Mouse (Mus musculus) stomach, postnatal 0 days (tissue): ENCODE measurements around the gene Rexo5. TPM values are rescaled to one million over a fixed set of nuclear protein-coding genes. Genes with fewer than 3 reads are reported as not detected.

Experiments used
- ATAC-seq: fragments of 200-750 bp; cut with Nextera tagmentation; 2 replicates; pipeline ENCODE4 v1.8.0; 2017; ENCODE audit not compliant: low FRiP score, low TSS enrichment
- DNase-seq: peaks from one replicate; pipeline ENCODE4 v3.0.0-alpha.2; 2016; ENCODE audit warnings: low spot score
- H3K27ac ChIP-seq: fragments of 300-500 bp; sonication (generic); replicated peaks from 2 replicates; pipeline ENCODE4 v1.5.1; 2014; ENCODE audit warnings: mild to moderate bottlenecking, control low read depth
- H3K27me3 ChIP-seq: fragments of 300-500 bp; sonication (generic); 2 replicates; pipeline ENCODE4 v1.6.1; 2014; ENCODE audit warnings: low read length; ENCODE audit not compliant: control insufficient read depth, insufficient read depth
- H3K36me3 ChIP-seq: fragments of 300-500 bp; sonication (generic); 2 replicates; pipeline ENCODE4 v1.6.1; 2014; ENCODE audit warnings: low read length, mixed read lengths; ENCODE audit not compliant: control insufficient read depth, insufficient read depth
- H3K4me1 ChIP-seq: fragments of 300-500 bp; sonication (generic); replicated peaks from 2 replicates; pipeline ENCODE4 v1.6.1; 2014; ENCODE audit warnings: antibody characterized with exemption; ENCODE audit not compliant: control insufficient read depth, insufficient read depth
- H3K4me2 ChIP-seq: fragments of 300-500 bp; sonication (generic); replicated peaks from 2 replicates; pipeline ENCODE4 v1.6.1; 2014; ENCODE audit warnings: low read depth, mild to moderate bottlenecking, control low read depth, moderate library complexity
- H3K4me3 ChIP-seq: fragments of 300-500 bp; sonication (generic); 2 replicates; pipeline ENCODE4 v1.5.1; 2014; ENCODE audit warnings: low read depth, low read length, control low read depth
- H3K9ac ChIP-seq: fragments of 300-500 bp; sonication (generic); 2 replicates; pipeline ENCODE4 v1.6.1; 2014; ENCODE audit warnings: mild to moderate bottlenecking, low read length, control low read depth, mixed read lengths
- H3K9me3 ChIP-seq: fragments of 300-500 bp; sonication (generic); 2 replicates; pipeline ENCODE4 v1.6.1; 2016; ENCODE audit warnings: low read length; ENCODE audit not compliant: control insufficient read depth
- CTCF ChIP-seq: IDR thresholded peaks from 2 replicates; pipeline ENCODE4 v1.5.1; 2016; ENCODE audit warnings: antibody characterized with exemption, low read depth, mild to moderate bottlenecking, moderate library complexity
- EP300 ChIP-seq: optimal IDR thresholded peaks from 2 replicates; pipeline ENCODE3; 2016; ENCODE audit warnings: antibody characterized with exemption
- WGBS: fragments of 180-500 bp; shearing (Covaris S2); extraction: QIAGEN DNeasy Blood & Tissue Kit; methylation state at CpG from one replicate; pipeline ENCODE4 v1.1.7; 2014; 5-methylcytosine and 5-hydroxymethylcytosine counted together
- polyA plus RNA-seq: library from polyadenylated mRNA; unstranded; fragments of >200 nt; fragmentation: Nextera tagmentation; extraction: Ambion mirVana; gene quantifications from 2 replicates; pipeline ENCODE4 v1.2.1, GENCODE M21; 2015

The Rexo5 gene
- 4.4 and 4.8 TPM in 2 replicates for polyA plus RNA-seq

GRCm38 (mm10) chr7:119793586-119794250, at the start of gene Rexo5, which contains the start of gene Eri2:
Gene Rexo5 (plus strand): TSS chr7:119794006.
Gene Eri2 (minus strand): TSS chr7:119794058.
- ATAC-seq: peak; percentile 98
- no peaks in the 10 kb centered on the region for H3K4me1 ChIP-seq
- H3K9me3 ChIP-seq: no peaks in the 10 kb centered on the region
- no peak for TF ChIP-seq EP300
- TF ChIP-seq CTCF: peak; percentile 24; the same call in 1 of the 2 replicates
- no peaks in the 10 kb centered on the region for H3K27me3 ChIP-seq
- DNase-seq: peak; percentile 90
- H3K27ac ChIP-seq: peak within 1 kb of the TSS; percentile 70
- WGBS: under 1% methylated on average over 47 of the region's 53 CpGs
- H3K4me3 ChIP-seq: peak within 1 kb of the TSS; percentile 80
- no peaks in the 10 kb centered on the region for H3K36me3 ChIP-seq
- peak within 1 kb of the TSS; percentile 92 for H3K4me2 ChIP-seq
- peak within 1 kb of the TSS; percentile 80 for H3K9ac ChIP-seq

- no peaks in the 10 kb centered on the region for H3K36me3 ChIP-seq
- H3K4me2 ChIP-seq: peak overlapping the region; percentile 38
- H3K27ac ChIP-seq: no peak overlapping the region
- no peaks in the 10 kb centered on the region for H3K9me3 ChIP-seq
- no peaks in the 10 kb centered on the region for H3K27me3 ChIP-seq
- ATAC-seq: peak; percentile 51; the same call in 1 of the 2 replicates
- peak; percentile 62 for TF ChIP-seq CTCF
- TF ChIP-seq EP300: no peak
- peak overlapping the region; percentile 12 for H3K4me3 ChIP-seq
- peak; percentile 65 for DNase-seq
- H3K9ac ChIP-seq: peak overlapping the region; percentile 41; the same call in 1 of the 2 replicates
- no peaks in the 10 kb centered on the region for H3K4me1 ChIP-seq
- 11% methylated on average over 33 of the region's 34 CpGs for WGBS
Observed at GRCm38 (mm10) chr7:119744321-119744720, 49.5 kb upstream of the Rexo5 start.

GRCm38 (mm10) chr7:119745869-119746268, 47.9 kb upstream of the Rexo5 start:
- H3K4me1 ChIP-seq: no peaks in the 10 kb centered on the region
- WGBS: 37% methylated on average over 1 of the region's 1 CpGs
- ATAC-seq: no peak
- no peak overlapping the region for H3K27ac ChIP-seq
- no peak overlapping the region for H3K9ac ChIP-seq
- TF ChIP-seq CTCF (no peak), EP300 (no peak)
- H3K9me3 ChIP-seq: no peaks in the 10 kb centered on the region
- H3K4me2 ChIP-seq: no peak overlapping the region
- DNase-seq: no peak
- H3K36me3 ChIP-seq: no peaks in the 10 kb centered on the region
- no peak overlapping the region for H3K4me3 ChIP-seq
- H3K27me3 ChIP-seq: no peaks in the 10 kb centered on the region

- Histone ChIP-seq H3K4me1 (no peaks in the 10 kb centered on the region), H3K36me3 (no peaks in the 10 kb centered on the region), H3K9me3 (no peaks in the 10 kb centered on the region), H3K9ac (no peak overlapping the region), H3K27ac (no peak overlapping the region), H3K4me2 (no peak overlapping the region), H3K27me3 (no peaks in the 10 kb centered on the region), H3K4me3 (no peak overlapping the region)
- WGBS: 63% methylated on average over 1 of the region's 2 CpGs
- TF ChIP-seq CTCF (no peak), EP300 (no peak)
- DNase-seq (no peak), ATAC-seq (no peak)
Observed at GRCm38 (mm10) chr7:119748761-119749160, 45.0 kb upstream of the Rexo5 start.

- TF ChIP-seq CTCF: no peak
- TF ChIP-seq EP300: no peak
- no peaks in the 10 kb centered on the region for H3K36me3 ChIP-seq
Observed at GRCm38 (mm10) chr7:119749942-119750341, 43.9 kb upstream of the Rexo5 start.

GRCm38 (mm10) chr7:119753696-119754095, 40.1 kb upstream of the Rexo5 start:
- H3K36me3 ChIP-seq: no peaks in the 10 kb centered on the region
- TF ChIP-seq EP300: no peak
- no peak for TF ChIP-seq CTCF
- H3K4me3 ChIP-seq: no peak overlapping the region
- no peak overlapping the region for H3K4me2 ChIP-seq
- H3K9me3 ChIP-seq: no peaks in the 10 kb centered on the region
- no peak overlapping the region for H3K27ac ChIP-seq
- no peak for DNase-seq
- no peaks in the 10 kb centered on the region for H3K4me1 ChIP-seq
- H3K9ac ChIP-seq: no peak overlapping the region
- no peak for ATAC-seq
- no peaks in the 10 kb centered on the region for H3K27me3 ChIP-seq
- WGBS: 90% methylated on average over 1 of the region's 1 CpGs

More at GRCm38 (mm10) chr7:119749942-119750341, 43.9 kb upstream of the Rexo5 start:
- Histone ChIP-seq H3K9ac (no peak overlapping the region), H3K27ac (no peak overlapping the region), H3K9me3 (no peaks in the 10 kb centered on the region), H3K4me2 (no peak overlapping the region), H3K4me1 (no peaks in the 10 kb centered on the region), H3K4me3 (no peak overlapping the region), H3K27me3 (no peaks in the 10 kb centered on the region)
- DNase-seq (no peak), ATAC-seq (no peak)
- 35% methylated on average over 2 of the region's 2 CpGs for WGBS
